Mouse (Mus musculus): ENCODE data around the gene Synj1.
A peak's percentile ranks its signal among the peaks of the same experiment; 100 is the strongest.

The Synj1 gene

DNA sequence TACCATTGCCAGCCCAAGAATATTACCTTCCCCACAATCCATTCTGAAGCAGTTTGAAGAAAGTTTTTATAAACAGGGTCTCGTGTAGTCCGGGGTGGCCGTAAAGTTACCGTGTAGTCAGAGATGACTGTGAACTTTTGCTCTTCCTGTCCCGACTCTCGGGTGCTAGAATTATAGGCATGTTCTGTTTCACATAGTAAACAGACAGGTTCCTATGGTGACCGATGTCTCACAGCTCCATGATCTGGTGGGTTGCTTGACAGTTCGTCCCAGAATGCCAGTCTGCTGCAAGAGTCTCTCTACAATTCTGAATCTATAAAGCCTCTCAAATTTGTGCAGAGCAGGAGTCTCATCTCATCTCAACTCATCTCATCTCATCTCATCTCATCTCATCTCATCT, 119.0 kb downstream of the Synj1 start:
- DNase-seq (ENCODE audit: low spot score in 2 of 2): no peak

DNA sequence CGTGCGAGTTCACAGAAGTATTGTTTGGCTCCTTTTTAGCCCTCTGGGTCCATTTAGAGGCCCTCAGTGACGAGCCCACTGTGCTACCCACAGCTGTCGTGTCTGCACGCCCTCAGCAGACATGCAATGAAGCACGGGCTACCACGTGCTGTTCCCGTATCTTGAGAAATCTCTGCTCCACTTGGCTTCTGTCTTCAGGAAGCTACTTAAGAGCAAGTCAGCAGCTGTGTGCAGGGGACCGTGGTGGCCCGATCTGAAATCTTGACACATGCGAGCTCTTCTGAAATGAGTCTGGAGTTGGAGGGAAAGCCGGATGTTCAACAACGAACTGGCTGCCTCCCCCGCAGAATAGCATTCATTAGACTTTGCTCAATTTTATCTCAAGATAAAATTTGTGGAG, 119.5 kb downstream of the Synj1 start:
- no peak for DNase-seq (ENCODE audit: low spot score in 2 of 2)

DNA sequence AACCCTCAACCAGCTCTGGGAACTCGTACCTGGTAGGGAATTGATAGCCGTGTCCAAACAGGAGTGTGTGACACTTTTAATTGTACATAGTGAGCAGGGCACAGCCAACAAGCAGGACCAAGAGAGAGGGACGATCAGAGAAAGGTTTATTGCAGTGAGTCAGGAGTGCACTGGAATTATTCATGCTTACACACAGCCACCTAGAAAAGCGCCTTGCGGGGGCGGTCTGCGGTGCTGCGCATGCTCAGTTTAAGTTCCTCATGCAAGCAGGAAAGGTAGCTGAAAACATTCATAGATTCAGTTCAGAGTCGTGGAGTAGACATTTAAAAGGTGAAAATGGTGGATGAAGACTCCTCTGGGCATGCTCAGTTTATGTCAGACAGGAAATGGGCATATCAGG, 120.4 kb downstream of the Synj1 start:
- DNase-seq (ENCODE audit: low spot score in 2 of 2): peak in 1 of 2 experiments; percentile 13

Measured in left cerebral cortex, adult 9 months (tissue).